Mouse (Mus musculus): ENCODE measurements around the gene Cgnl1.

GRCm38 (mm10) chr9:71798176-71798575 lies 26.8 kb upstream of the Cgnl1 start:
- no peak for TF ChIP-seq CTCF (IDR thresholded peaks at IDR 0.05; ENCODE audit: extremely low read depth, insufficient read depth, insufficient read length, insufficient replicate concordance)
- no peak for TF ChIP-seq POLR2A (IDR thresholded peaks at IDR 0.05; ENCODE audit: low read depth, low read length)

All from spleen, adult 2 months (tissue).